8 mouse cellular contexts compared by ENCODE assay signal in genomic region chr19:55060964-55061363, GRCm38 (mm10).
A peak's percentile ranks its signal among the peaks of the same experiment; 100 is the strongest.
DNase-seq lines count a peak whose midpoint lies in the region; ATAC-seq and TF ChIP-seq lines count a peak whose summit lies in the region.

No protein-coding gene starts in this region.

- H3K4me2 ChIP-seq in forebrain, embryonic 16.5 days (ENCODE audit: low read length), result peak overlapping the region; percentile 70
- peak overlapping the region; percentile 59 for H3K4me2 ChIP-seq in hindbrain, embryonic 12.5 days (replicated peaks)
- peak overlapping the region; percentile 55 for H3K4me2 ChIP-seq in lung, embryonic 15.5 days

- H3K27ac ChIP-seq in cerebellum, adult 2 months (ENCODE audit: insufficient read depth, low read length), result no peak overlapping the region
- H3K27ac ChIP-seq in forebrain, embryonic 16.5 days (ENCODE audit: low read length), result no peak overlapping the region
- no peak overlapping the region for H3K27ac ChIP-seq in hindbrain, embryonic 12.5 days
- no peak overlapping the region for H3K27ac ChIP-seq in lung, embryonic 15.5 days

- 3% methylated on average over 7 of the region's 7 CpGs for WGBS in cerebellum, adult 2 months
- 5% methylated on average over 7 of the region's 7 CpGs for WGBS in forebrain, embryonic 16.5 days
- 4% methylated on average over 7 of the region's 7 CpGs for WGBS in hindbrain, embryonic 12.5 days
- 5% methylated on average over 7 of the region's 7 CpGs for WGBS in lung, embryonic 15.5 days

- H3K36me3 ChIP-seq in forebrain, embryonic 16.5 days (ENCODE audit: control insufficient read depth, insufficient read depth), result no peaks in the 10 kb centered on the region
- H3K36me3 ChIP-seq in hindbrain, embryonic 12.5 days, result no peaks in the 10 kb centered on the region
- peaks cover 3% of the 10 kb centered on the region; the same call in 1 of the 2 replicates for H3K36me3 ChIP-seq in lung, embryonic 15.5 days

- H3K9ac ChIP-seq in forebrain, embryonic 16.5 days (replicated peaks; ENCODE audit: low read depth, low read length), result peak overlapping the region; percentile 63
- no peak overlapping the region for H3K9ac ChIP-seq in hindbrain, embryonic 12.5 days
- no peak overlapping the region for H3K9ac ChIP-seq in lung, embryonic 15.5 days

- peaks cover 4% of the 10 kb centered on the region; the same call in 1 of the 2 replicates for H3K4me1 ChIP-seq in cerebellum, adult 2 months (ENCODE audit: control insufficient read depth, insufficient read depth, low read length)
- peaks cover 5% of the 10 kb centered on the region; the same call in 1 of the 2 replicates for H3K4me1 ChIP-seq in forebrain, embryonic 16.5 days (replicated peaks; ENCODE audit: control insufficient read depth, insufficient read depth, low read length)
- peaks cover 6% of the 10 kb centered on the region for H3K4me1 ChIP-seq in hindbrain, embryonic 12.5 days
- peaks cover 14% of the 10 kb centered on the region for H3K4me1 ChIP-seq in lung, embryonic 15.5 days

- TF ChIP-seq CTCF in cerebellum, adult 2 months (IDR thresholded peaks at IDR 0.05; ENCODE audit: borderline replicate concordance, insufficient read depth, low read depth, low read length), result peak; percentile 87

- ATAC-seq in forebrain, embryonic 16.5 days, result peak; percentile 75
- ATAC-seq in hindbrain, embryonic 12.5 days (ENCODE audit: low FRiP score), result 0 out of 2 replicates have a peak, but pooled peaks have one; percentile 55
- no peak for ATAC-seq in lung, embryonic 15.5 days (ENCODE audit: borderline replicate concordance, extremely low read depth, low FRiP score, low TSS enrichment)

- H3K4me3 ChIP-seq in cerebellum, adult 2 months (replicated peaks; ENCODE audit: insufficient read depth, low read depth, low read length), result no peak overlapping the region
- H3K4me3 ChIP-seq in forebrain, embryonic 16.5 days (replicated peaks; ENCODE audit: low read length), result peak overlapping the region; percentile 45
- H3K4me3 ChIP-seq in hindbrain, embryonic 12.5 days, result peak overlapping the region; percentile 22; the same call in 1 of the 2 replicates
- peak overlapping the region; percentile 29; the same call in 1 of the 2 replicates for H3K4me3 ChIP-seq in lung, embryonic 15.5 days

- DNase-seq in R1 (ENCODE audit: low read depth, low spot score), result peak; percentile 72
- peak; percentile 56 to 72 for DNase-seq in cerebellum, adult 2 months
- peak; percentile 48 for DNase-seq in layer of hippocampus, adult 9-10 months (ENCODE audit: low spot score)
- DNase-seq in ovary, postnatal 14 days (ENCODE audit: low spot score), result peak; percentile 70
- DNase-seq in urinary bladder, postnatal 4 days (ENCODE audit: low spot score in 2 of 2), result peak; percentile 44 to 78

- no peak for TF ChIP-seq POLR2A in cerebellum, adult 2 months (IDR thresholded peaks at IDR 0.05; ENCODE audit: borderline replicate concordance, insufficient read depth, low read length)

- no peaks in the 10 kb centered on the region for H3K27me3 ChIP-seq in cerebellum, adult 2 months (ENCODE audit: control insufficient read depth, insufficient read depth, low read length)
- no peaks in the 10 kb centered on the region for H3K27me3 ChIP-seq in forebrain, embryonic 16.5 days (replicated peaks; ENCODE audit: control insufficient read depth, insufficient read depth, low read length)
- H3K27me3 ChIP-seq in hindbrain, embryonic 12.5 days, result no peaks in the 10 kb centered on the region
- H3K27me3 ChIP-seq in lung, embryonic 15.5 days, result no peaks in the 10 kb centered on the region

- no peaks in the 10 kb centered on the region for H3K9me3 ChIP-seq in forebrain, embryonic 16.5 days (ENCODE audit: control insufficient read depth, low read length)
- no peaks in the 10 kb centered on the region for H3K9me3 ChIP-seq in hindbrain, embryonic 12.5 days (replicated peaks)
- no peaks in the 10 kb centered on the region for H3K9me3 ChIP-seq in lung, embryonic 15.5 days
